Mouse (Mus musculus) adrenal gland, adult (tissue): ENCODE results near the gene Tmem45b.

Experiments
- DNase-seq, 2 experiments: peaks; one replicate each; pipeline ENCODE4 v3.0.0; 2022 to 2023; ENCODE audit warnings: low spot score in 1 of 2; ENCODE audit not compliant: inconsistent age in 2 of 2

Tmem45b gene

GRCm38 (mm10) chr9:31405217-31405616, 59.0 kb downstream of the Tmem45b start:
- peak in 1 of 2 experiments; percentile 72 for DNase-seq

GRCm38 (mm10) chr9:31404311-31404710, 60.0 kb downstream of the Tmem45b start:
- no peak for DNase-seq

DNA sequence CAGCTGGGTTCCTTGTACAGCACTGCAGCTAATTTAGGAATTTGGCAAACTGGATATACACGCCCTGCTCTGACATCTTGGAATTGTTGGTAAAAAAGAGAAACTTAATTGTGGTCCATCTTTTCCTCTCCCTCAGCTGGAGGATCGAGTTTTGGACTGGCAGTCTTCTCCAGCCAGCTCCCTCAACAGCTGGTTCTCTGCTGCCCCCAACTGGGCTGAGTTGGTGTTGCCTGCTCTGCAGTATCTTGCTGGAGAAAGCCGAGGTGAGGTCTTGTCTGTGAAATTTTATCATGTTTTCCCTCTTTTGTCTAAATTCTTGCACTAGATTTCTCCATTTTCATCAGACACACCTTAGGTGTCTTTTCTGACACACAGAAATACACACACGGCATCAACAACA, 63.8 kb downstream of the Tmem45b start:
- DNase-seq, result peak; percentile 67 to 89

DNA sequence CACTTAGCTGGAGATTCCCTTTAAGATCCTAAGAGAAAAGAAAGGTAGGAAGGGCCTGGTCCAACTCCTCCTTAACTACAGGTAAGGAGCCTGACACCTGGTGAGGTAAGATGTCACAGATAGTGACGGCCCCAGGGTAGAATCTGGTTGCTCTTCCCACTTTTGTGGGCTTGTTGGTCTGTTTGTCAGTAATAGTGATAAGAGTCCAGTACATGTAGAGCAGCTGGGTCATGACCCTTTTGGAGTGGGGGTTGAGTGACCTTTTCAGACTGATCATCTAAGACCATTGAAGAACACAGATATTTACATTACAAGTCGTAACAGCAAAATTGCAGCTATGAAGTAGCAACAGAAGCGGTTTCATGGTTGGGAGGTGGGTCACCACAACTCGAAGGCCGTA, 77.1 kb downstream of the Tmem45b start:
- peak in 1 of 2 experiments; percentile 35 for DNase-seq

DNA sequence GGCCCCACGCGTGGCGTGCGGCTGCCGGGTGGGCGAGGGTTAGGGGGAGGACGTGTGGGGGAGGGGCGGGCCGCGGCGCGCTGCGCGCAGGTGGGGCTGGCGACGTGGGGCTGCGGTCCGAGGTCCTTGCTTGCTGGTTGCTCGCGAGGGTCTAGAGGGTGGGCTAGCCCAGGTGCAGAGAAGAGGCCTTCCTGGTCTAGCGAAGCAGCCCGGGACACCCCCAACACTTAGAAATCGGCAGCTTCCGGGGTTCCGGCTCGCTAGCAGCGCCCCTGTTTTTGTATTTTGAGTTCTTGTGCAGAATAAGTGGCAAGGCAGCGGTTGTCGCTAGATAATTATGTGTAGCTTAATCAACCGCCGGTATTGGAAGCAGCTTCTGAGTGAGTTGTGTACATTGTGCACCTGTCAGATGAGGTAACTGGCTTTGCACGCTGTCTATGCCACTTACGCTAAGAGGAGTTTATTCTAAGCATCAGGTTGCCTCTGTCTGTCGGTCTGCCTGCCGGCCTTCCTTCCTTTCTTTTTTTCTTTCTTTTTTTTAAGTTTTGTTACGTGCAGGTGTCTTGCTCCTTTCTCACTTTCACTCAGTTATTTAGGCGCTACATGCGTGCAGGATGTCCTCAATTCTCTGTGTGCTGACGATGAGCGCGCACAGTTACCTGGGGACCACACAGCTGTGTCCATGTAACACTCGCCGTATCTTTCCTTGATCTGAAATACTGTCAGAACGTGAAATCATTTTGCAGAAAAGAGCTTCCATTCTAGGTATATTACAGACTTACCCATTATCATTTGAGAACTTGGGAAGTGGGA, 77.7 kb downstream of the Tmem45b start:
- DNase-seq, result no peak

DNA sequence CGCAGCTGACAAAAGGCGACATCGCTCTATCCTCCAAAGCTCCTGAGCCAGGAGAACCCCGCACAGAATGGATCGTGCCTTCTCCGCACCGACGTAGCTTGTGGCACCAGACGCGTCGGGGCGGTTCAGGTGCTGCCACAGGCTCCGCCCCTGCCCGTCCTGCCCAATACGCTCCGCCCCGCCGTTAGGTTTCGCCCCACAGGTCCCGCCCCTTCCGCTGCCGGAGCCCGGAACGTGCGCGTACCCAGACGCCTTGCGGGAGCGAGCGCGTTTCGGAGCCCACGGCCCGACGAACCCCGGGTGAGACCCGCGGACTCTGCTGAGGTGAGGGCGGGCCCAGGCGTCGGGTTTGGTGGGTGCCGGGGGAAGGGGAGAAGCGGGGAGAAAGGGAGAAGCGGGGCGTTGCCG, 78.3 kb downstream of the Tmem45b start, which contains the start of gene Nfrkb:
Nfrkb (plus strand) TSS at position 246 of the 408 bp plus-strand sequence.
- DNase-seq, result peak; percentile 97 to 98

DNA sequence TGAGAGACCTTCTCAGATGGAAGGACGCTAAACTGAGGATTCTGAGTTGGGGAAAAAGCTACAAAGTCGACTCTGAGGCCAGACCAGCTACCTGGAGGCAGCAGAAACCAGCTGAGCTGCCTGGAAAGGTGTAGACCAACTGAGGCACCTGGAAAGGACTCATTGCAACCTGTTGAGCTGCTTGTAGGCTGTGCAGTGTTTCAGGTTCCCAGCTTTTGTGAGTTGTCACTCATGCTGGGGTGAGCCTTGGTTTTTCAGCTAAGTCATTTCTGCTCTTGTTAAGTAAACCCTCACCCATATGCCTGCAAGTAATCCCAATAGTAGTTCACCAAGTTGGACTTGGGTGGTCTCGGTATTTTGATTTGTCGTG, 78.8 kb downstream of the Tmem45b start:
- no peak for DNase-seq

DNA sequence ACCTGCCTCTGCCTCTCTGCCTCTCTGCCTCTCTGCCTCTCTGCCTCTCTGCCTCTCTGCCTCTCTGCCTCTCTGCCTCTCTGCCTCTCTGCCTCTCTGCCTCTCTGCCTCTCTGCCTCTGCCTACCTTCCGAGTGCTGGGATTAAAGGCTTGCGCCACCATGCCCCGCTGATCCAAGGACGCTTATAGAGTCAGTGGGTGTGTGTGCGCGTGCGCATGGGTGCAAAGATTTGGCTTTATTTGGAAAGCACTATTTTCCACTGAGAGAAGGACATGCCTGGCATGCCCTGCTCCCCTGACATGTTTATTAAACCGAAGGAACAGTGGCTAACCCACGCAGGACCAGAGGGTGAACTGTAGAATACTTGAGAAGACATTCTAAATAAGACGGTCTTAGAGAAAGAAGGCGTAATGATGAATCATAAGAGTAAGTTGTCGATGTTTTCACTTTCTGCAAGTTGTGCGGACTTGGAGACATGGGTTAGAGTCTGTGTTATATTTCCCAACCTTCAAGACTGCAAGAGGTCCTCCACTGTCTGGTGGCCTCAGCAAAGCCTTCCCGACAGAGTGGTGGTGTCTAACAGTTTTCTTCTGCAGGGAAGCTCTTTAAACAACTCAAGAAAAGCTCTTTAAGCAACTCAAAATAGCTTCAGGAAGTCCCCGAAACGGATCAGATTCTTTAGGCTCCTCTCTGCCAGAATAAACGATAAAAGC, 79.3 kb downstream of the Tmem45b start:
- DNase-seq, result no peak

DNA sequence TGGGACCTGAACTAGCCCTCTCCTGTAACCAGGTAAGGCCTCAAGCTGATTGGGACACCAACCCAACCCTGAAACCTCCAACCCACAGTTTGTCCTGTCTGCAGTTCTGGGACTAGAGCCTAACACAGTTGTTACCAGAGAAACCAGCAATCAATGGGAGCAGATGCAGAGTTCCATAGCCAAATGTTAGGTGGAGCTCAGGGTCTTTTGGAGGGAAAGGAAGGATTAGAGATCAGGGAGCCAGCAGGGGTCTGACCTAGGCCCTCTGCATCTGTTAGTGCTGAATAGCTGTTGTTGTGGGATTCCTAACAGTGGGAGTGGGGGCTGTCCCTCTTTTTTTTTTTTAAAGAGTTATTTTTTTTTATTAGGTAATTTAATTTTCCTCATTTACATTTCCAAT, 87.6 kb downstream of the Tmem45b start:
- DNase-seq, result no peak
